Mouse (Mus musculus) kidney, adult 2 months (tissue): ENCODE results near the gene Srgap1.

ENCODE experiments used
- CTCF ChIP-seq: fragments of 200-500 bp; conservative IDR thresholded peaks from 2 replicates; pipeline ENCODE4 v1.5.1; 2011; ENCODE audit warnings: low read depth, mild to moderate bottlenecking, control low read depth, low read length, moderate library complexity, mixed read lengths; ENCODE audit not compliant: insufficient read depth, insufficient read length
- POLR2A ChIP-seq: fragments of 200-500 bp; IDR thresholded peaks from one replicate; pipeline ENCODE4 v1.6.1; 2011; ENCODE audit warnings: low read depth, low read length, control low read depth

GRCm38 (mm10) chr10:122051831-122052230 lies 4.7 kb upstream of the Srgap1 start:
- TF ChIP-seq POLR2A = no peak
- TF ChIP-seq CTCF = peak; percentile 100; the same call in 1 of the 2 replicates
